Mouse (Mus musculus) T-helper 17 cell (primary cell): Measurements from ENCODE around the gene Gpam.

Experiments used
- in situ Hi-C, 2 experiments: fragments of 300-600 bp; cut with MboI, MseI; formaldehyde crosslinking; loops; 1 replicate in 1 of 2; 2 replicates in 1 of 2; pipeline ENCODE4 v1.15.1; 2025; ENCODE audit warnings: high pct_unique_total_duplicates in 2 of 2

Gene Gpam

DNA sequence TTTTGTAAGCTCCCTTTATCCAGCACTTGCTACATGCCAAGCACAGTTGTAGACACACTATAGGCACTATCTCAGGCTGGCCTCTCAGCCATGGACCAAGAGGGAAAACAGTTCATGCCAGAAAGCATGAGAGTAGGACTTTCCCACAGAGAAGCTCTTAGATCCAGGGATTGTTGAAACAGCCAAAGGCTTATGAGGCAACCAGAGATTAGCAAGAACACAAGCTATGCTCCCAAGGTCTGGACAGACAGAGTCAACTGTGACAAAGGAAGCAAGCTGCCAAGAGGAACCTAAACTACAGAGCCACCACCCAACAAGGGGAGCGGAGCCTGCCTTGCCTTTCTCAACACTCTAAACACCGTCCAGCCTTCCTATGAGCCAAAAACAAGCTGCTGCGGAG, 21.1 kb downstream of the Gpam start:
- in situ Hi-C loops: no loop called here

DNA sequence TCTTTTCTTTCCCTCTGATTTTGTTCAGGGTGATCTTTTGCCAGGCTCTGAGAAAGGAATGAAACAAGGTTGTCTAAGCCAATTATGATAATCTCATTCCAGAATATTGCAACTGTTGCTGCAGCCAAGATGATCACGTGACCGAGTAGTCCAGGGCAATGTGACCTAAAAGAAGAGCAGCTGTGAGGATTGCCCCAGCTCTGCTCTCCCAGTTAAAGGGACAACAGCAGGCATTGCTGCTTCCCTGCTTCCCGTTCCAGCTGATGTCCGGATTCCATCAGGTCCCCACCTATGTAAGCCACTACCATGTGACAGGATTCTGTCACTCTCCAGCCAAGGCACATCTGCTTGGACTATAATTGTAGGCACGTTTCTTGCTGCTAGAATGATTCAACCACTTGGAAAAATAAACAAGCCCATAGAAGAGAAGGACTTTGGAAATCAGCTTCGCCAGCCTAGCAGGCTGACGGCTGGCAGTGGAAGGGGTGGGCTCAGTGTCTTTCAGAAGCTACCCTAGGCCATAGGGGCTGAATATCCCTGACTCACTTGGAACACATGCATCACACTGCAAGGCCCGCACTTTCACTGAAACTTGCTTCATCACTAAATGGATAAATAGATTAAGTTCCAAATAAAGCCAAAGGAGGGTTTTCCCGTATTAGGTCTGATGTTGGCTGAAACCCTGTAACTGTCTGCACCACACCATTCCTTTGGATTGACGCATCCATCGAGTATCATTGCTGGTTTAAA, 23.8 kb downstream of the Gpam start:
- in situ Hi-C loops: no loop called here

DNA sequence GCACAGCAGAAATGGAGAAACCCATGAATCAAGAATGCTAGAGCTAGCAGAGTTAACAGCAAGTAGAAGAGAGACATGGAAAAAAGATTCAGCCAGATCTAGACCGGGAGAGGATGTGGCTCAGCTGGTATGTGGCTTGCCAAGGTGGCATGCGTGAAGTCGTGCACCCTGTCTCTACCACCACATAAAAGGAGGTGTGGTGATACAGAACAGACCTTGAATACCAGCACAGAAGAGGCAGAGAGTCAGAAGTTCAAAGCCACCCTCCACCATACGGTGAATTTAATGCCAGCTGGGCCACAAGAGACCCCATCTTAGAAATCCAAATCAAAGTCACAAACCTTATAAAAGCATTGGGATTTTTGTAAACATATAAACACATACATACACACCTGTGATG, 25.4 kb downstream of the Gpam start:
- in situ Hi-C loops: no loop called here

DNA sequence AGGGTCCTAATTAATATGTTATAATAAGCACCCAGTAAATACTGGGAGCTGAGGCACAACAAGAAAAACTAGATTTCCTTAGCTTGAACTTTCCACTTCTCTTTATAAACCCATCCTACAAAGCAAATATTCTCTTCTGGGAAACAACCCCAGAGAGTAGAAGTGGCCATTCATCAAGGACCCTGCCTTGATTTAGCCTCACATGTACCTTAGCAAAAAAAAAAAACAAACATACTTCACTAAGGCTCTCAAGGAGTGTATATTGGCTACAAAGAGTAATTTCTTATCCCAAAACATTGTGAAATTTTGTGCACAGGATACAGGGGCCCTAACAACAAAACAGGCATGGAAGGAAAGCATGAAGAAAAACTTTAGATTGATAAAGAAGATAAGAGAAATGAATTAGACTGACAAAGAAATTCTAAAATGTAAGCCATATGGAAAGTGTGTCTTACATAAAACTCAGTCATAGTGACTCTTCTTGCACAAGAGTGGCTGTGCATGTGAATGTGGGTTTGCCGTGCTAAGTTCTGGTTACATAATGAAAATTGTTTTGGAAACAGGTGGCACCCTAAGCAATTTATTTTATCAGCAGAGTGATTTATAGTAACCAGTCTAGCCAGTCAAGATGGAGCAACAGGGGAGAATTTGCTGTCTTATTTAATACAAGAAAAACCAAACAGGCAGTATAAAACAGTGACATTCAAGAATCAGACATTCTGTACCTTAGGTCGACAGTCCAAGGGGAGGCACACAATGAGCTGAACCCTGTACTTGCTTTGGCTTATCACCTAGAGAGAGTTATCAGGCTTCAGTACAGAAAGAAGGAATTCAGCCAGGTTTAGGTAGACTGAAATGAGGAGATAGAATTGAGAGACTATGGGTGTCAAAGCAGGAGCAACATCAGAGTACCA, 26.6 kb downstream of the Gpam start:
- in situ Hi-C loops: no loop called here

DNA sequence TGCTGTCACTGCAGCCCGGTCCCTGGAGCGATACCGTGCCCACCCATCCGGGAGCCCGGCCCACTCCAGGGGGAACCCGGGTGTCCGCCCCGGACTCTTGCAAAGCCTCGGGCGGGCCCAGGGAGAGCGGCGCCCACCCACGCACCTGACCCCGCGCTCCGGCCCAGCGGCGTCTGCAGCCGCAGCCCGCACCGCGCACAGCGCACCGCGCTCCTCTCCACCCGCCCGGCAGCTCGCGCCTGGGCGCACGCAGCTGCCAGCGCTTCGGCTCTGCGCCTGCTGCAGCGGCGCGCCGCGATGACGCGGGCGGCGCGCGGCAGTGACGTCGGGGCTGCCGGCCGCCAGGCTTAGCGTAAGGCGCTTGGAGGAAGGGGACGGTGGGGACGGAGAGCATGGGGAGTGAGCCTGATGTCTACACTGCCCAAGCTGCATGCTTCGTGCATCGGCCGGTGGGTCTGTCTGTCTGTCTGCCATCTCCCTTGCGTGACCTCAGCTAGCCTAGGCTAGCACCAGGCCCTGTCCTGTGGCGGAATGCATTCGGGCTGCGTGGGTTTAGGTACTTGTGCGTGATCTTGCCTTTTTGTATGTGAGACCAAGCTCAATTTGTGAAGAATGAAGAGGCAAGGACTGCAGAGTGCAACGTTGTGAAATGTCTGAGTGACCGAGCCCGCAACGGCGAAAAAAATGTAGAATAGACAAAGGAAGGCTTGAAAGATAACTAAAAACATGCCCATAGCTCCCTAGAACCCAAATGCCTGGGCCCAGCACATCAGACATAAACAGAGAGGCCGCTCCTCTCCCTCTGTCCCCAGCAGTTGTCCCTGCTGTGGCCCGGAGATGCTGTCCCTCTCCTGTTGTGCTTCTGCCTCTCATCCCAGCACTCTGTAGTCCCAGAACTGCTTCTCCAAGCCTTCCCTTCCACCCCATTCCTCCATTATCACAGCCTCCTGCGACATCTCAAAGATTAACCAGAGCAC, 27.6 kb downstream of the Gpam start:
- in situ Hi-C loops: loop anchor here (5.0 to 10.0 kb wide), 2 partner anchors 823 to 1785 kb away; partner anchors contain the start of gene Mxi1 (in 1 of the 2)

DNA sequence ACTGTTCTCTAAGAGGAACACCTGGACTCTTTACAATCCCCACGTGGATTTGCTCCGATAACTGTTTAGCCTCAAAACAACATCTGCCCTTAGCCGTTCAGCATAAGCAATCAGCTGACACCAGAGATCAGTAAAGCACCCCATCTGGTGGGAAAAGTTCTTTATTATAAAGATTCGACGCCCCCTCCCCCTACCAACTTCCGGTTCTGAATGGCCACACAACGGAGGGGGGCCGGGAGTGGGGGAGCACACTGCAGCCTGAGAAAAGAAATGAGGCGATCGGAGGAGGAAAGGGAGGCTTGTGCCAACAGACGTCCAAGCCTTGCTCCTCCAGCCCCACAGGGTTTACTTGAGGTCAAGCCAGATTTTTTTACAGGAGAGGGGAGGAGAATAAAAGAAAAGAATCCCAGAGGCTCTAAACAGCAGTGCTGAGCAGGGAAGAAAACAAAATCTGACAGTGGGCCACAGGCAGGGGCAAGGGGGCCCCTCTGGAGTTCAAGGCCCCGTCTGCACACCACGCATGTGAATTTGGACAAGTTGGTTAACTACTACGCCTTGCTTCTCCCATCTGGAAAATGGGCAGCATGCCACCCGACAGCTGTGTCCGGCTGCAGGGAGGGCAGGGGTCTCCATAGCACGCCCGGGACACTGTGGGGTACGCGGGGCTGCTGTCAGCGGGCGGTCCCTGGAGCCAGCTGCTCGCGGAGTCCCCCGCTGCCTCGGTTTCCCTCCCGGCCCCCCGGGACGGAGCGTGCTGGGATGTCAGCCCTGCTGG, 28.4 kb downstream of the Gpam start:
- in situ Hi-C loops: loop anchor here (5.0 to 10.0 kb wide), 2 partner anchors 824 to 1784 kb away; partner anchors contain the start of gene Mxi1 (in 1 of the 2)

DNA sequence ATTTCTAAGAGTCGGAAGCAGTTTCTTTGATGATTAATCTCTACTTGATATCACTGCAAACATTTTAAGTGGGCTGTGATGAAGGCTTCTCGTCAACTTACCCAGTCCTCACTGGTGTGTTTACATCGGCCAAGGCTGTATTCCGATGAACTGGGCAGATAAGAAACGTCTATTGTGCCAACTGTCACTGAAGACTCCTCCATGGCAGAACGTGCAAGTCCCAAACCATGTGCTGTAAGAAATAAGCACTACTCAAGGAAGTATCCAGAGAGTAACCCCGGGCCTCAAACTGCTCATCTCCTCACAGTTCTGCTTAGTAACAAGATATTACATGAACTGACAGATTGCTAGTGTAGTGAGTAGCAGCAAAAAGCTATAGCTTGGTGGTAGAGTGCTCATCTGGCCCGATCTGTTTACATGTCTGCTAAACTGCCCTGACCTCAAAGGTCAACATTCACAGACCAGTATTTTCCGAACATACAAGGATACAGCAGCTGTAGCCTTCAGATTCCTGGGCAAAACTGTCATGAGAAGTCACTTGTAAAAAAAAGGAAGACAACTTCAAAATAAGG, 29.6 kb downstream of the Gpam start:
- in situ Hi-C loops: loop anchor here (5.0 to 10.0 kb wide), 2 partner anchors 825 to 1783 kb away; partner anchors contain the start of gene Mxi1 (in 1 of the 2)

DNA sequence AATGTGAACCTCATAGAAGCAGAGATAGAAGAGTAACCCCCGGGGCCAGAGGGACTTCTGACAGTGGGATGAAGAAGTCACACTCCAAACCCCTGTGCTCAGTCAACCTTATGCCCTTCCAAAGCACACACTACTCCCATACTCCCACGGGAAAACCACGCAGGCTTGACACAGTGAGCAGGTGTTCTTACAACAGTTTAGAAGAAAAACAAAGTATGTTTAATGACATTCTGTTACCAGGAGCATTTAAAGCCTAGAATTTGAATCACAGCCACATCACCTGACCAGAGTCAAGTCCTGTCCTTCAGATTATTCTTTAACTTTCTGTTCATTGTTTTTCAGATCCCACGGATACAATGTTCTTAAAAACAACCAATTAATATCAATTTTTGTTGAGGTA, 30.4 kb downstream of the Gpam start:
- in situ Hi-C loops: loop anchor here (5.0 to 10.0 kb wide), 2 partner anchors 826 to 1782 kb away; partner anchors contain the start of gene Mxi1 (in 1 of the 2)

DNA sequence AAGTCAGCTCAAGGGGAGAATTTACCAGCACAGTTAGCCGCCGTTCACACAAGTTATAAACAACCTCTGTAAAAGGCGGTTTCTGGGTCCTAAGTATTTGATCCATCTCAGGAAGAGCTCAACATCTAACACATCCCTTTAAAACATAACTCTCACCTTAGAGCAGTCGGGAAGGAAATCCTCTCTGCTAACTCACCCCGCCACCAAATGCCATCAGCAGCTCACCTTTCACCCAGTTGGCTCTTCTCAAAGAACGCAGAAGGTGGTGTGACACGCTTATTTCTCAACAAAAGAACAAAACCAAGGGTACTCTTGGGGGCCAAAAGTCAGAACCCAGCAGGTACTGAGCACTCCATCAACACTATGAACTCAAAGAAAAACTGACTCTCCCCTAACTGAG, 31.5 kb downstream of the Gpam start:
- in situ Hi-C loops: loop anchor here (5.0 to 10.0 kb wide), 2 partner anchors 827 to 1781 kb away; partner anchors contain the start of gene Mxi1 (in 1 of the 2)

DNA sequence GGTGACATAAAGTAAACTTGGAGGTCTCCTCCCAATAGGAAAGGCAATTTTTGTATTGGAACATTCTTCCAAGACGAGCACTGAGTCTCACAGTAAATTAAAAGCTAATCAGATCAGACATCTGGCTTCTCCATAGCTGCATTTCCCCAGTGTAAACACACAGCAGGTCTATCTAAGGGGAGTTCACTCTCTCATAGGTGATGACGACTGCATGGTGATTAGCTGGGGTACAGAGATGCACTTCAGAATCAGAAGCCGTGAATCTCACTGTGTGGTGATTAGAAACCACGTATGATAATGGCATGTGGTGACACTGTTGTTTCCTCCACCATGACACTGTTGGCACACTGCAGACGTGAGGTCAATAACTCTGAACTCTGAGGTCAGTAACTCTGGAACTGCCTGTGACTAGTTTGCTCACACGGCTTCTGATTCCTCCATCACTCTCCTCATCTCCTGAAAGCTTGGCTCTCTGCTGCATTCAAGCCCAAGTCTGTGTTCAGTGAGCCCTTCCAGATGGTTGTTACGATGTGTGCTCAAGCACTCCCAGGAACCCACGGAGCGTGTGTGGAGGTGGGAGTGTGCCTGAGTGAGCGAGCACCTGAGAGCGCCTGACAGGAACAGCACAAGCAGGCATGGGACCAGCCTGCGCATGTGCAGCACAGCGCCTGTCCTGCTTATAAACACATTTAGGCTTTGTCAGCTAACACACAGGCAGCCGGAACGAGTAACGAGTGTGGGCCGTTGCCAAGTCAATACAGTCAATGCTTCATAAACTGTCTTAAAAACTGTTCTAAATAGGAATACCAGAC, 35.2 kb downstream of the Gpam start:
- in situ Hi-C loops: loop anchor here in 1 of 2 experiments (10.0 kb wide), 1 partner anchor 1777 kb away; the partner anchor contains the start of gene Mxi1

DNA sequence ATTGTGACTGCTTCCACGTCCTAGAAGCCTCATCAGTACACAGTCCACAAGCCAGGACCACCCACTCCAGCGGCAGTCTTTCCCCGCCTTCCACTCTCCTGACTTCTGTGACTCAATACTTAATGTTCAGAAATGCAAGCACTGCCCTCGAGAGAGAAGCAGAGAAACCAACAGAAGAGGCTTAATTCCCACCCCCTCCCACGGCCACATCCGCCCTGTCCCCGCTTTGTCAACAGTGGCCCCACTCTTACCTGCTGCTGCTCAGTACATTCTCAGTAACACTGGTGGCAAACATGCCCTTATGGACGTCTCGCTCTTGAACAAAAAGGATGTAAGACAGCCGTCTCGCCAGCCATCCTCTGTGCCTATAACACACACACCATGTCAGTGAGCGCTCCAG, 36.2 kb downstream of the Gpam start:
- in situ Hi-C loops: loop anchor here in 1 of 2 experiments (10.0 kb wide), 1 partner anchor 1776 kb away; the partner anchor contains the start of gene Mxi1

DNA sequence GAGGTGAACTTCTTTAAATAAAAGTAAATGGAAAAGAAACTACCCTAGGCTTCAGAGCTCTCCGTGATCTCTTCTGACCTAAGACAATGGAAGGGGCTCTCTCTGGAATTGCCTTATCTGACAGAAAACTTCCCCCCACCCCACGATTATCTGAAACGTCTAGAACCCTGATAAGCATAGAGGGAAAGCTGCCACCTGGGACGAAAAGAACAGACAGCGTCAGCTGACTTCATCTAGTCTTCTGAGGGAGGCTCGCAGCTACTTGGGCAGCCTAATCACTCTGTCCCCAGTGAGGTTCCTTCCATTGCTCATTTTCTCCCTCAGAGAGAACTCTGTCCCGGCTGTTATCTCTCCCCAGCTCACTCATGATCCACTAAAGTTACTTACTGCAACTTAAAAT, 36.9 kb downstream of the Gpam start:
- in situ Hi-C loops: loop anchor here in 1 of 2 experiments (10.0 kb wide), 1 partner anchor 1775 kb away; the partner anchor contains the start of gene Mxi1

DNA sequence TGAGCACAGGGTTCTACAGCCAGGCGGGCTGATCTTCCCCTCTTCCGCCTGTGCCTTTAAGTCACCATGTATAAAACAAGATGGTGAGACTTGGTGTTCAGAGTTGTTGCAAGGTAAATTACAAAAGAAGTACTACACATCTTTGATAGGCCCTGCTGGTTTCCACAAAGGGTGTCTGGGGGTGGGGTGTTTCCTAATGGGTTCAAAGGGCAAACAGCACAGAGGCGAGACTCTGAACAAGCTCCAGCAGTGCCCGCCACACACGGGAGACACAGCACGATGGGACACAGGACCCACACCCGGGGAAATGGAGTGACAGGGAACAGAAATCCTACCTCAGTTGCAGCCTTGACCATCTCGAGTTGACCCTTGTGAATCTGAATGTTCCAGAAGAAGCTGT, 39.3 kb downstream of the Gpam start:
- in situ Hi-C loops: no loop called here

DNA sequence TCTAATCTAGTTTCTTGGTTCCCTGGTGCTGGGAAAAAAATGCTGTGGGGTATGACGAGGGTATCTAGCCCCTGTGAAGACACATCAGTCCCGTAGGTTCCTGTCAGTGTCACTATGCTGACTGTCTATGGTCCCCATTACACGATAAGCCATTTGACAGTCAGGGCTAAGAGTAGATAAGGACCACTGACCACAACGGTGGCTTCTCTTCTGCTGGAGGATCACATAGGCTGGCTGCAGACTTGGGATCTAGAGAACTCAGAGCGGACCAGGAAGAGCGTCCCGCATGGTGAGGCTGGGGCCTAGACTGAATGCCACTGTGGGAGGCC, 41.2 kb downstream of the Gpam start:
- in situ Hi-C loops: no loop called here

DNA sequence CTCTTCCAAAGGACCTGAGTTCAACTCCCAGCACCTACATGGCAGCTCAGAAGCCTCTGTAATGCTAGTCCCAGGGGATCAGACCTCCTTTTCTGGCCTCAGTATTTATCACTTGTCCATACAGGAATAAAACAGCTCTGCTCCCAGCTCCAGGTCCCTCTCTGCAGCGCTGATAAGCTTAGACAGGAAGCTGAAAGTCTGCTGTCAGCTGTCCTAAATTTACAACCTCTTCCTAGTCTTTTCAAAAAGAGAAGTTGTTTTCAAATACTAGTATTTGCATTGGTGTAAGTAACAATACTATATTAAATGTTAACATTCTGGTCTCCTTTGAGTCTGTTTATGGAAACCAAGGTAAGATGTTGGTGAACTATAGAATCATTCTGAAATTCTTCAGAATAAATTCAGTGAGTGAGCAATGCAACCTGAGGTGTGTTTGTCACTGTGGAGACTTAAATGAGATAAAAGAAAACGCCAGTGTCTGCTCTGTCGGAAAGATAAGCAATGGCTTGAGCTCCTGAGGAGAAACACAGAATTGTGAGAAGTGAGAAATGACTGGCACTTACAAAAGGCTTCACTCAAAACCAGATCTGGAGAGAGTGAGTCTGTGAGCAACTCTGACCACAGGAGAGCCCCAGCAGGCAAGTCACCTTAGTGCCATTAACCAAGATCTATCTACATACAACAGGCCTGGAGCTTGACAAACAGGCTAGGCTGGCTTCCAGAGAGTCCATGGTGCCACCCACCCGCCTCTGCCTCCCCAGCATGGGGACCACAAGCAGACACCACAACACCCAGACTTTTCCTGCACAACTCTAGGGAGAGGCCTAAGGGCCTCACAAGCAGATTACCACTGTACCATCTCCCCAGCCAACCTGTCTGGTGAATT, 41.8 kb downstream of the Gpam start:
- in situ Hi-C loops: loop anchor here in 1 of 2 experiments (5.0 kb wide), 1 partner anchor 117 kb away; no protein-coding TSS in a partner anchor

DNA sequence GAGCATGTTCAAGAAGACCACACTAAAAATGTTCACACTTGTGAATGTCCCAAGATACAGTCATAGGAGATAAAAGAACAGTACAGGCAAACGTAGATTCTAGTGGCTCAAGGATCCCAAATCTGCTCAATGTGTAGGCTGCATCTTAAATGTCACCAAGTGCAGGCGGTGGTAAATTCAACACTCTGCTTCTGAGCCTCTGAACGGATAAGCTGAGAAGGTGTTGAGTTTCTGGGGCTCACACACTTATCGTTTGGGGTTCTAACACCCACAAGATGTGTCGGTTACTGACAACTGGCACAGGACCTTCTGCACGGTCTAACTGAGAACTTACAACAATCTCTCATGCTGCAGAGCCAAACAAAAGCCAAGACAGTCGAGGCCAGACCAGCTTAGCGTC, 50.2 kb downstream of the Gpam start:
- in situ Hi-C loops: loop anchor here in 1 of 2 experiments (10.0 kb wide), 1 partner anchor 58 kb away; no protein-coding TSS in a partner anchor

DNA sequence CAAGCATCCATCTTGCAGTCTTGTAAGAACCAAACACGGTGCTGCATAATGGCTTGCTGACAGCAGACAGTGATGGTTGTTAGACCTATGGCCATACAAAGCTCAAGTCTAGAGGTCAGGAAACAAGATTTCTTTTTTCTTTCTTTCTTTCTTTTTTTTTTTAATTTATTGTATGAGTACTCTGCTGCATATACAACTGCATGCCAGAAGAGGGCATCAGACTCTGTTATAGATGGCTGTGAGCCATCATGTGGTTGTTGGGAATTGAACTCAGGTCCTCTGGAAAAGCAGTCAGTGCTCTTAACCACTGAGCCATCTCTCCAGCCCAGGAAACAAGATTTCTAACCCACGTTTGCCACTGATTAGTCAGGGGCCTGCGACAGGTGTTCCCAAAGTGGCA, 54.0 kb downstream of the Gpam start:
- in situ Hi-C loops: loop anchor here (10.0 to 25.0 kb wide), 3 partner anchors 62 to 1411 kb away; no protein-coding TSS in a partner anchor
